Mouse (Mus musculus) CH12.LX (cell line): ENCODE measurements at regions not wholly inside any gene's neighbourhood (a gene's known extent, or its start where the extent isn't known, plus 50 kb on each side); places are given as distances from the start of the nearest gene placed in this dataset.

Source experiments
- DNase-seq: peaks from one replicate; pipeline ENCODE4 v3.0.0-alpha.2; 2013; ENCODE audit errors: extremely low read depth
- H3K27ac ChIP-seq: 2 replicates; pipeline ENCODE4 v1.5.1; 2012; ENCODE audit warnings: low read depth, mild to moderate bottlenecking, control low read depth, moderate library complexity; ENCODE audit not compliant: insufficient read depth
- H3K27me3 ChIP-seq: replicated peaks from 2 replicates; pipeline ENCODE3; 2012; ENCODE audit warnings: inconsistent platforms
- H3K36me3 ChIP-seq, 2 experiments: replicated peaks in 1 of 2; 2 replicates each; pipeline versions ENCODE3 to v1.6.1; 2012; ENCODE audit warnings: inconsistent platforms in 1 of 2, low read length in 1 of 2, mild to moderate bottlenecking in 1 of 2, mixed read lengths in 1 of 2, moderate library complexity in 1 of 2; ENCODE audit not compliant: control insufficient read depth in 1 of 2, insufficient read depth in 1 of 2
- H3K4me1 ChIP-seq, 2 experiments: 2 replicates each; pipeline ENCODE4 v1.6.1; 2012; ENCODE audit warnings: inconsistent platforms in 1 of 2, moderate library complexity in 1 of 2; ENCODE audit not compliant: insufficient read depth in 2 of 2, control insufficient read depth in 1 of 2
- H3K4me2 ChIP-seq: 2 replicates; pipeline ENCODE4 v1.6.1; 2012; ENCODE audit warnings: low read depth, mild to moderate bottlenecking, control low read depth; ENCODE audit not compliant: poor library complexity, insufficient read depth, severe bottlenecking
- H3K4me3 ChIP-seq, 3 experiments: fragments of 150-350 bp in 1 of 3; sonication (generic) in 1 of 3; replicated peaks in 1 of 3; 2 replicates each; pipeline versions ENCODE3 to v1.5.1; 2011 to 2012; ENCODE audit warnings: low read depth in 2 of 3, low read length in 2 of 3, mild to moderate bottlenecking in 2 of 3, moderate library complexity in 2 of 3, control low read depth in 1 of 3, improper control_type of control experiment in 1 of 3, inconsistent platforms in 1 of 3, mixed read lengths in 1 of 3; ENCODE audit not compliant: poor library complexity in 1 of 3
- H3K79me2 ChIP-seq: replicated peaks from 2 replicates; pipeline ENCODE4 v1.6.1; 2012; ENCODE audit warnings: mild to moderate bottlenecking, moderate library complexity; ENCODE audit not compliant: control insufficient read depth, poor library complexity, insufficient read depth, severe bottlenecking; ENCODE audit errors: extremely low read depth
- H3K9ac ChIP-seq: 2 replicates; pipeline ENCODE4 v1.6.1; 2012; ENCODE audit warnings: low read depth, mild to moderate bottlenecking, control low read depth, moderate library complexity; ENCODE audit not compliant: insufficient read depth
- H3K9me3 ChIP-seq: replicated peaks from 2 replicates; pipeline ENCODE3; 2012; ENCODE audit warnings: low read length, inconsistent platforms, mixed read lengths
- BHLHE40 ChIP-seq: IDR thresholded peaks from 2 replicates; pipeline ENCODE4 v1.6.1; 2011; ENCODE audit warnings: mild to moderate bottlenecking, low read depth, low read length, improper control_type of control experiment
- CHD1 ChIP-seq: IDR thresholded peaks from 2 replicates; pipeline ENCODE4 v1.6.1; 2012; ENCODE audit warnings: low read depth, low read length, improper control_type of control experiment, inconsistent platforms
- CHD2 ChIP-seq: IDR thresholded peaks from 2 replicates; pipeline ENCODE4 v1.6.1; 2011; ENCODE audit warnings: low read length, improper control_type of control experiment
- GABPA ChIP-seq: IDR thresholded peaks from 2 replicates; pipeline ENCODE4 v1.6.1; 2012; ENCODE audit warnings: low read depth, low read length, improper control_type of control experiment, inconsistent platforms; ENCODE audit not compliant: insufficient replicate concordance
- HCFC1 ChIP-seq: IDR thresholded peaks from 2 replicates; pipeline ENCODE4 v1.6.1; 2012; ENCODE audit warnings: low read depth, mild to moderate bottlenecking, inconsistent platforms, low read length, improper control_type of control experiment
- IRF4 ChIP-seq: IDR thresholded peaks from 2 replicates; pipeline ENCODE4 v1.6.1; 2014; ENCODE audit warnings: low read depth, mild to moderate bottlenecking, inconsistent platforms, low read length, improper control_type of control experiment
- JUN ChIP-seq: IDR thresholded peaks from 2 replicates; pipeline ENCODE4 v1.6.1; 2011; ENCODE audit warnings: low read depth, mild to moderate bottlenecking, low read length, improper control_type of control experiment, moderate library complexity; ENCODE audit not compliant: insufficient read depth
- JUND ChIP-seq: conservative IDR thresholded peaks from 2 replicates; pipeline ENCODE4 v1.6.1; 2011; ENCODE audit warnings: low read depth, low read length, improper control_type of control experiment
- KAT2A ChIP-seq: IDR thresholded peaks from 2 replicates; pipeline ENCODE4 v1.6.1; 2012; ENCODE audit warnings: low read length, improper control_type of control experiment, inconsistent platforms; ENCODE audit not compliant: insufficient replicate concordance
- MAFK ChIP-seq: IDR thresholded peaks from 2 replicates; pipeline ENCODE4 v1.6.1; 2011; ENCODE audit warnings: low read length, improper control_type of control experiment; ENCODE audit not compliant: insufficient replicate concordance
- PAX5 ChIP-seq: IDR thresholded peaks from 2 replicates; pipeline ENCODE4 v1.6.1; 2012; ENCODE audit warnings: low read length, inconsistent platforms, mixed read lengths
- RCOR1 ChIP-seq: conservative IDR thresholded peaks from 2 replicates; pipeline ENCODE4 v1.6.1; 2012; ENCODE audit warnings: low read depth, mild to moderate bottlenecking, inconsistent platforms, low read length, improper control_type of control experiment
- SIN3A ChIP-seq: IDR thresholded peaks from 2 replicates; pipeline ENCODE4 v1.6.1; 2012; ENCODE audit warnings: low read length, improper control_type of control experiment, inconsistent platforms
- ZC3H11A ChIP-seq: IDR thresholded peaks from 2 replicates; pipeline ENCODE4 v1.6.1; 2012; ENCODE audit warnings: low read depth, mild to moderate bottlenecking, inconsistent platforms, low read length, improper control_type of control experiment
- ZKSCAN1 ChIP-seq: IDR thresholded peaks from 2 replicates; pipeline ENCODE4 v1.6.1; 2012; ENCODE audit warnings: low read depth, inconsistent platforms, low read length, improper control_type of control experiment, borderline replicate concordance
- ZMIZ1 ChIP-seq: IDR thresholded peaks from 2 replicates; pipeline ENCODE4 v1.6.1; 2012; ENCODE audit warnings: low read depth, mild to moderate bottlenecking, inconsistent platforms, low read length, improper control_type of control experiment
- ZNF384 ChIP-seq: IDR thresholded peaks from 2 replicates; pipeline ENCODE4 v1.6.1; 2012; ENCODE audit warnings: low read depth, low read length, improper control_type of control experiment, inconsistent platforms
- dilution Hi-C: fragments of 300-500 bp; cut with MboI; formaldehyde crosslinking; loops from 2 replicates; pipeline ENCODE4 v1.14.3; 2020; ENCODE audit warnings: low sequenced_read_pairs; ENCODE audit not compliant: extremely low pct_unique_long_range_greater_than_20kb, extremely low pct_ligation_motif_present
- in situ Hi-C: fragments of 300-500 bp; cut with MboI; formaldehyde crosslinking; loops from 3 replicates; pipeline ENCODE4 v1.14.3; 2019; ENCODE audit warnings: low sequenced_read_pairs, low pct_ligation_motif_present, low pct_unique_long_range_greater_than_20kb, mixed read lengths

- H3K9ac ChIP-seq, result no peak overlapping the region
- no peaks in the 10 kb centered on the region for H3K36me3 ChIP-seq
- H3K27me3 ChIP-seq, result peaks cover 79% of the 10 kb centered on the region
- no peak for DNase-seq
- no peak overlapping the region for H3K4me2 ChIP-seq
- H3K79me2 ChIP-seq, result no peaks in the 10 kb centered on the region
- in situ Hi-C loops, result no loop called here
- H3K27ac ChIP-seq, result no peak overlapping the region
- H3K4me1 ChIP-seq, result no peaks in the 10 kb centered on the region
- H3K4me3 ChIP-seq, result no peak overlapping the region
- no peaks in the 10 kb centered on the region for H3K9me3 ChIP-seq
- dilution Hi-C loops, result no loop called here
- no peak for TF ChIP-seq BHLHE40
- no peak for TF ChIP-seq CHD2
- TF ChIP-seq RCOR1, result no peak
- no peak for TF ChIP-seq JUN
- no peak for TF ChIP-seq CHD1
- no peak for TF ChIP-seq ZMIZ1
- TF ChIP-seq SIN3A, result no peak
- TF ChIP-seq ZKSCAN1, result no peak
These were observed 117.5 kb downstream of the Kif26a start for GRCm38 (mm10) chr12:112263283-112264056.

GRCm38 (mm10) chr12:112264201-112264600 is 118.2 kb downstream of the Kif26a start:
- H3K4me2 ChIP-seq, result no peak overlapping the region
- H3K36me3 ChIP-seq, result no peaks in the 10 kb centered on the region
- no peaks in the 10 kb centered on the region for H3K9me3 ChIP-seq
- H3K4me3 ChIP-seq, result no peak overlapping the region
- dilution Hi-C loops, result no loop called here
- in situ Hi-C loops, result no loop called here
- no peak overlapping the region for H3K27ac ChIP-seq
- H3K4me1 ChIP-seq, result no peaks in the 10 kb centered on the region
- H3K79me2 ChIP-seq, result no peaks in the 10 kb centered on the region
- no peak for DNase-seq
- TF ChIP-seq SIN3A (no peak), IRF4 (no peak), ZC3H11A (no peak), CHD1 (no peak), ZMIZ1 (no peak), HCFC1 (no peak), PAX5 (no peak), GABPA (no peak), ZNF384 (no peak), MAFK (no peak), KAT2A (no peak), JUN (no peak), JUND (no peak)
- H3K9ac ChIP-seq, result no peak overlapping the region
- peaks cover 80% of the 10 kb centered on the region for H3K27me3 ChIP-seq
